Mouse (Mus musculus) heart, postnatal 25 days (tissue): ENCODE data around the gene Pten. TPM values are rescaled to one million over a fixed set of nuclear protein-coding genes. Genes with fewer than 3 reads are reported as not detected.
A peak's percentile ranks its signal among the peaks of the same experiment; 100 is the strongest.

Experiments used
- DNase-seq: peaks from one replicate; pipeline ENCODE4 v3.0.0; 2022; ENCODE audit warnings: low spot score
- intact Hi-C: fragments of 180-260 bp; cut with DNase I; formaldehyde crosslinking; loops from one replicate; pipeline ENCODE4 v1.15.1; 2025
- total RNA-seq, 2 experiments: library from RNA; stranded (reverse); gene quantifications; 2 replicates each; pipeline ENCODE4 v1.2.3; 2021

The Pten gene
- 10 to 100 TPM; 56.9 to 65.6 TPM for total RNA-seq

- peak; percentile 95 for DNase-seq
- intact Hi-C loops: loop anchor here (10.0 kb wide), 2 partner anchors 148 to 318 kb away; no protein-coding TSS in a partner anchor
These were observed at the start of gene Pten for GRCm38 (mm10) chr19:32756900-32757725. Pten (plus strand) TSS chr19:32757497.

GRCm38 (mm10) chr19:32708996-32709395 lies 48.3 kb upstream of the Pten start:
- no peak for DNase-seq
- intact Hi-C loops: no loop called here

- intact Hi-C loops: no loop called here
- DNase-seq: no peak
These were observed 47.0 kb upstream of the Pten start for GRCm38 (mm10) chr19:32710288-32710687.

- intact Hi-C loops: loop anchor here (2.0 kb wide), 1 partner anchor 43 kb away; no protein-coding TSS in a partner anchor
- peak; percentile 77 for DNase-seq
These were observed 45.3 kb upstream of the Pten start for GRCm38 (mm10) chr19:32711761-32712541.

GRCm38 (mm10) chr19:32712588-32713042 lies 44.7 kb upstream of the Pten start:
- intact Hi-C loops: loop anchor here (2.0 kb wide), 1 partner anchor 42 kb away; no protein-coding TSS in a partner anchor

GRCm38 (mm10) chr19:32713471-32713870 lies 43.8 kb upstream of the Pten start:
- intact Hi-C loops: loop anchor here (2.0 kb wide), 1 partner anchor 41 kb away; no protein-coding TSS in a partner anchor
- no peak for DNase-seq

More at GRCm38 (mm10) chr19:32712588-32713042, 44.7 kb upstream of the Pten start:
- DNase-seq: peak; percentile 41

- intact Hi-C loops: loop anchor here (1.0 to 2.0 kb wide), 3 partner anchors 240 to 652 kb away; no protein-coding TSS in a partner anchor
- peak; percentile 52 for DNase-seq
These were observed 42.1 kb upstream of the Pten start for GRCm38 (mm10) chr19:32715201-32715600.

- intact Hi-C loops: loop anchor here (1.0 to 2.0 kb wide), 3 partner anchors 239 to 651 kb away; no protein-coding TSS in a partner anchor
- no peak for DNase-seq
These were observed 41.6 kb upstream of the Pten start for GRCm38 (mm10) chr19:32715681-32716080.

- no peak for DNase-seq
- intact Hi-C loops: no loop called here
These were observed 39.7 kb upstream of the Pten start for GRCm38 (mm10) chr19:32717590-32717989.

- intact Hi-C loops: no loop called here
- no peak for DNase-seq
These were observed 37.0 kb upstream of the Pten start for GRCm38 (mm10) chr19:32720319-32720718.

- intact Hi-C loops: no loop called here
- DNase-seq: no peak
These were observed 33.5 kb upstream of the Pten start for GRCm38 (mm10) chr19:32723817-32724216.

- intact Hi-C loops: no loop called here
- DNase-seq: no peak
These were observed 30.6 kb upstream of the Pten start for GRCm38 (mm10) chr19:32726451-32727325.

GRCm38 (mm10) chr19:32729785-32730184 lies 27.5 kb upstream of the Pten start:
- no peak for DNase-seq
- intact Hi-C loops: no loop called here

- intact Hi-C loops: no loop called here
- DNase-seq: no peak
These were observed 24.4 kb upstream of the Pten start for GRCm38 (mm10) chr19:32732922-32733321.

- no peak for DNase-seq
- intact Hi-C loops: no loop called here
These were observed 19.5 kb upstream of the Pten start for GRCm38 (mm10) chr19:32737844-32738243.

GRCm38 (mm10) chr19:32739686-32740085 lies 17.6 kb upstream of the Pten start, which contains the start of gene Atad1:
Atad1 (minus strand) TSS chr19:32739786.
- intact Hi-C loops: no loop called here
- no peak for DNase-seq

- intact Hi-C loops: no loop called here
- DNase-seq: no peak
These were observed 16.5 kb upstream of the Pten start for GRCm38 (mm10) chr19:32740641-32741345.

GRCm38 (mm10) chr19:32749425-32749824 lies 7.9 kb upstream of the Pten start:
- intact Hi-C loops: loop anchor here (1.0 kb wide), 1 partner anchor 477 kb away; no protein-coding TSS in a partner anchor

GRCm38 (mm10) chr19:32752357-32752756 lies 4.9 kb upstream of the Pten start:
- intact Hi-C loops: loop anchor here (10.0 kb wide), 2 partner anchors 152 to 322 kb away; no protein-coding TSS in a partner anchor

More at GRCm38 (mm10) chr19:32749425-32749824, 7.9 kb upstream of the Pten start:
- DNase-seq: no peak

More at GRCm38 (mm10) chr19:32752357-32752756, 4.9 kb upstream of the Pten start:
- DNase-seq: no peak
